8 mouse cellular contexts compared by ENCODE assay signal in genomic region chr1:72210803-72211679, GRCm38 (mm10). TPM values are rescaled to one million over a fixed set of nuclear protein-coding genes. Genes with fewer than 3 reads are reported as not detected.
DNase-seq lines count a peak whose midpoint lies in the region; ATAC-seq and TF ChIP-seq lines count a peak whose summit lies in the region.

No protein-coding gene starts in this region.

- H3K27me3 ChIP-seq in heart, embryonic 11.5 days (ENCODE audit: control insufficient read depth, insufficient read depth, low read length): no peaks in the 10 kb centered on the region
- H3K27me3 ChIP-seq in forebrain, embryonic 12.5 days: peaks cover 7% of the 10 kb centered on the region
- H3K27me3 ChIP-seq in liver, embryonic 14.5 days (ENCODE audit: control insufficient read depth, insufficient read depth, low read length): peaks cover 23% of the 10 kb centered on the region
- H3K27me3 ChIP-seq in stomach, postnatal 0 days (ENCODE audit: control insufficient read depth, insufficient read depth, low read length): no peaks in the 10 kb centered on the region

- H3K4me2 ChIP-seq in heart, embryonic 11.5 days: peak overlapping the region; percentile 92
- H3K4me2 ChIP-seq in forebrain, embryonic 12.5 days: peak overlapping the region; percentile 98
- peak overlapping the region; percentile 61 for H3K4me2 ChIP-seq in liver, embryonic 14.5 days (ENCODE audit: low read depth)
- peak overlapping the region; percentile 89 for H3K4me2 ChIP-seq in stomach, postnatal 0 days (replicated peaks; ENCODE audit: low read depth)

- peaks cover 12% of the 10 kb centered on the region for H3K4me1 ChIP-seq in heart, embryonic 11.5 days (ENCODE audit: control insufficient read depth, insufficient read depth, low read length)
- peaks cover 5 to 30% of the 10 kb centered on the region in 2 experiments for H3K4me1 ChIP-seq in ES-E14 (ENCODE audit: control insufficient read depth in 2 of 2, insufficient read depth in 2 of 2, low read length in 2 of 2, poor library complexity in 1 of 2)
- peaks cover 9% of the 10 kb centered on the region; the same call in 1 of the 2 replicates for H3K4me1 ChIP-seq in forebrain, embryonic 12.5 days
- H3K4me1 ChIP-seq in liver, embryonic 14.5 days (replicated peaks; ENCODE audit: control insufficient read depth in 2 of 2, insufficient read depth in 2 of 2, low read length in 1 of 2): peaks cover 0 to 6% of the 10 kb centered on the region in 2 experiments; a peak in 2 of 4 replicates
- no peaks in the 10 kb centered on the region for H3K4me1 ChIP-seq in stomach, postnatal 0 days (replicated peaks; ENCODE audit: control insufficient read depth, insufficient read depth)

- peak overlapping the region; percentile 68; the same call in 1 of the 2 replicates for H3K9ac ChIP-seq in heart, embryonic 11.5 days (ENCODE audit: low read depth, low read length)
- peak overlapping the region; percentile 97 for H3K9ac ChIP-seq in ES-E14 (ENCODE audit: insufficient read depth, low read depth, low read length, poor library complexity, severe bottlenecking)
- peak overlapping the region; percentile 72 for H3K9ac ChIP-seq in forebrain, embryonic 12.5 days
- 0 out of 2 replicates have a peak overlapping the region, but pooled peaks have one; percentile 13 for H3K9ac ChIP-seq in liver, embryonic 14.5 days (replicated peaks)
- peak overlapping the region; percentile 76 for H3K9ac ChIP-seq in stomach, postnatal 0 days (ENCODE audit: low read length)

- peak overlapping the region; percentile 60 for H3K4me3 ChIP-seq in heart, embryonic 11.5 days (ENCODE audit: low read depth, low read length)
- H3K4me3 ChIP-seq in ES-E14 (ENCODE audit: insufficient read depth in 1 of 2, low read depth in 1 of 2, low read length in 2 of 2, poor library complexity in 1 of 2, severe bottlenecking in 1 of 2): peak overlapping the region; percentile 95 to 99
- peak overlapping the region; percentile 76 for H3K4me3 ChIP-seq in forebrain, embryonic 12.5 days (replicated peaks)
- H3K4me3 ChIP-seq in liver, embryonic 14.5 days (ENCODE audit: insufficient read depth in 1 of 2, low read depth in 2 of 2, low read length in 2 of 2): peak overlapping the region; percentile 35 to 50
- H3K4me3 ChIP-seq in stomach, postnatal 0 days (ENCODE audit: low read depth, low read length): peak overlapping the region; percentile 78

- no peak for DNase-seq in heart, postnatal 4 days
- no peak for DNase-seq in ES-E14 (ENCODE audit: low read depth, low spot score)
- DNase-seq in liver, embryonic 14.5 days (ENCODE audit: low read depth in 3 of 3, low spot score in 3 of 3): no peak
- DNase-seq in stomach, postnatal 0 days (ENCODE audit: low spot score): no peak
- DNase-seq in adrenal gland, postnatal 4 days (ENCODE audit: low spot score in 2 of 2): no peak
- no peak for DNase-seq in layer of hippocampus, adult 18-20 months (ENCODE audit: low spot score in 2 of 2)

- TF ChIP-seq CTCF in liver, embryonic 14.5 days (IDR thresholded peaks at IDR 0.05; ENCODE audit: low read depth): no peak
- no peak for TF ChIP-seq CTCF in stomach, postnatal 0 days (IDR thresholded peaks at IDR 0.05; ENCODE audit: low read depth)

- WGBS in heart, embryonic 11.5 days (ENCODE audit: insufficient replicate concordance): 23% methylated on average over 17 of the region's 17 CpGs
- WGBS in forebrain, embryonic 12.5 days: 25% methylated on average over 17 of the region's 17 CpGs
- 21% methylated on average over 17 of the region's 17 CpGs for WGBS in liver, embryonic 14.5 days (ENCODE audit: insufficient replicate concordance)
- 24% methylated on average over 17 of the region's 17 CpGs for WGBS in stomach, postnatal 0 days

- no peak for TF ChIP-seq EP300 in liver, embryonic 14.5 days (IDR thresholded peaks at IDR 0.05; ENCODE audit: low read depth)
- TF ChIP-seq EP300 in stomach, postnatal 0 days (optimal IDR thresholded peaks at IDR 0.05): no peak

- no peak for ATAC-seq in heart, embryonic 11.5 days (replicated peaks; ENCODE audit: insufficient number of reproducible peaks, low FRiP score, low TSS enrichment)
- ATAC-seq in forebrain, embryonic 12.5 days (ENCODE audit: low FRiP score): no peak
- no peak for ATAC-seq in liver, embryonic 14.5 days (ENCODE audit: insufficient read depth)
- ATAC-seq in stomach, postnatal 0 days (ENCODE audit: low FRiP score, low TSS enrichment): no peak

- no peak overlapping the region for H3K27ac ChIP-seq in heart, embryonic 11.5 days (ENCODE audit: low read depth, low read length)
- no peak overlapping the region; the same call in 1 of the 2 replicates for H3K27ac ChIP-seq in ES-E14 (ENCODE audit: insufficient read depth, low read depth, low read length, poor library complexity, severe bottlenecking)
- no peak overlapping the region for H3K27ac ChIP-seq in forebrain, embryonic 12.5 days
- H3K27ac ChIP-seq in liver, embryonic 14.5 days: no peak overlapping the region
- H3K27ac ChIP-seq in stomach, postnatal 0 days (replicated peaks): peak overlapping the region; percentile 40; the same call in 1 of the 2 replicates

- H3K9me3 ChIP-seq in heart, embryonic 11.5 days (replicated peaks; ENCODE audit: control insufficient read depth, low read length): no peaks in the 10 kb centered on the region
- H3K9me3 ChIP-seq in ES-E14 (ENCODE audit: control insufficient read depth, insufficient read depth, low read depth, low read length): no peaks in the 10 kb centered on the region
- no peaks in the 10 kb centered on the region for H3K9me3 ChIP-seq in forebrain, embryonic 12.5 days
- H3K9me3 ChIP-seq in liver, embryonic 14.5 days (ENCODE audit: control insufficient read depth, low read length): no peaks in the 10 kb centered on the region
- H3K9me3 ChIP-seq in stomach, postnatal 0 days (ENCODE audit: control insufficient read depth, low read length): no peaks in the 10 kb centered on the region

- in situ Hi-C loops in ES-E14 (cut with MboI; ENCODE audit: low sequenced_read_pairs in 2 of 2, unreplicated experiment in 2 of 2): no loop called here

- no peaks in the 10 kb centered on the region for H3K36me3 ChIP-seq in heart, embryonic 11.5 days (ENCODE audit: control insufficient read depth, insufficient read depth, low read length)
- H3K36me3 ChIP-seq in ES-E14 (ENCODE audit: control insufficient read depth, insufficient read depth, low read length, poor library complexity, severe bottlenecking): peaks cover 12% of the 10 kb centered on the region; the same call in 1 of the 2 replicates
- no peaks in the 10 kb centered on the region for H3K36me3 ChIP-seq in forebrain, embryonic 12.5 days (replicated peaks)
- H3K36me3 ChIP-seq in liver, embryonic 14.5 days (replicated peaks; ENCODE audit: control insufficient read depth, insufficient read depth, low read depth): no peaks in the 10 kb centered on the region
- no peaks in the 10 kb centered on the region for H3K36me3 ChIP-seq in stomach, postnatal 0 days (ENCODE audit: control insufficient read depth, insufficient read depth, low read length)

TF ChIP-seq in ES-E14, 5 proteins besides CTCF, POLR2A, EP300 and RAD21:
- TF ChIP-seq ZNF384 (IDR thresholded peaks at IDR 0.05; ENCODE audit: low read depth, low read length) (0 out of 2 replicates have a peak, but pooled peaks have one; percentile 21), ZC3H11A (IDR thresholded peaks at IDR 0.05; ENCODE audit: borderline replicate concordance, low read depth, low read length) (no peak), HCFC1 (IDR thresholded peaks at IDR 0.05; ENCODE audit: borderline replicate concordance, insufficient read depth, low read length) (no peak), MAFK (IDR thresholded peaks at IDR 0.05; ENCODE audit: insufficient read depth, low read depth, low read length) (no peak), CHD2 (IDR thresholded peaks at IDR 0.05; ENCODE audit: low read depth, low read length) (no peak)

RNA-seq across cellular contexts. Expression of gene Mreg, which starts 1.1 kb away (rescaled TPM):
- 4.8 and 4.9 TPM in 2 replicates for polyA plus RNA-seq in heart, embryonic 11.5 days (2014; fragmentation: Nextera tagmentation; extraction: Ambion mirVana)
- 10 to 100 TPM; 17.7 to 21.1 TPM for total RNA-seq in heart, postnatal 4 days (2021)
- total RNA-seq in ES-E14 (2012; rRNA removed): 92.1 and 94.8 TPM in 2 replicates
- 2.0 and 3.0 TPM in 2 replicates for polyA plus RNA-seq in forebrain, embryonic 12.5 days (2016; fragmentation: Nextera tagmentation; extraction: Ambion mirVana)
- polyA plus RNA-seq in liver, embryonic 14.5 days (2012; rRNA removed): 1.9 and 2.9 TPM in 2 replicates
- polyA plus RNA-seq in liver, embryonic 14.5 days (2014; fragmentation: Nextera tagmentation; extraction: Ambion mirVana): 6.4 and 7.4 TPM in 2 replicates
- polyA plus RNA-seq in stomach, postnatal 0 days (2015; fragmentation: Nextera tagmentation; extraction: Ambion mirVana): 34.6 and 37.7 TPM in 2 replicates
- 1 to 10 TPM; 4.1 to 4.5 TPM for total RNA-seq in adrenal gland, postnatal 4 days (2021)
- 1 to 10 TPM; 4.7 TPM for total RNA-seq in layer of hippocampus, adult 18-20 months (2021)

Comparison
In these comparisons a context has a peak if more than half of its experiments do, and no peak if none do; other contexts are left out.
1. H3K4me3 ChIP-seq: peak in every context shown above with its lines; median percentile 97 in ES-E14; 78 in stomach, postnatal 0 days; 76 in forebrain, embryonic 12.5 days; 60 in heart, embryonic 11.5 days; 42 in liver, embryonic 14.5 days.
2. H3K9ac ChIP-seq: peak in every context shown above with its lines; median percentile 97 in ES-E14; 76 in stomach, postnatal 0 days; 72 in forebrain, embryonic 12.5 days; 68 in heart, embryonic 11.5 days; 13 in liver, embryonic 14.5 days.